Mouse (Mus musculus) midbrain, postnatal 0 days (tissue): ENCODE data around the gene Ntpcr. TPM values are rescaled to one million over a fixed set of nuclear protein-coding genes. Genes with fewer than 3 reads are reported as not detected.

Source experiments
- ATAC-seq: fragments of 200-750 bp; cut with Nextera tagmentation; 2 replicates; pipeline ENCODE4 v1.8.0; 2017; ENCODE audit warnings: moderate number of reproducible peaks, mild to moderate bottlenecking, moderate TSS enrichment, moderate library complexity; ENCODE audit not compliant: low FRiP score
- DNase-seq: peaks from one replicate; pipeline ENCODE4 v3.0.0-alpha.2; 2015; ENCODE audit warnings: low spot score
- H3K27ac ChIP-seq: fragments of 300-500 bp; sonication (generic); 2 replicates; pipeline ENCODE4 v1.5.1; 2014; ENCODE audit warnings: low read depth, mild to moderate bottlenecking, low read length, mixed read lengths
- H3K27me3 ChIP-seq: fragments of 300-500 bp; sonication (generic); 2 replicates; pipeline ENCODE4 v1.6.1; 2014; ENCODE audit warnings: low read length, control low read depth, mixed read lengths; ENCODE audit not compliant: insufficient read depth
- H3K36me3 ChIP-seq: fragments of 300-500 bp; sonication (generic); 2 replicates; pipeline ENCODE4 v1.6.1; 2014; ENCODE audit warnings: low read length, control low read depth, mixed read lengths; ENCODE audit not compliant: insufficient read depth
- H3K4me1 ChIP-seq: fragments of 300-500 bp; sonication (generic); 2 replicates; pipeline ENCODE4 v1.6.1; 2014; ENCODE audit warnings: mild to moderate bottlenecking, control low read depth, antibody characterized with exemption, low read length, mixed read lengths; ENCODE audit not compliant: insufficient read depth
- H3K4me2 ChIP-seq: fragments of 300-500 bp; sonication (generic); 2 replicates; pipeline ENCODE4 v1.6.1; 2014; ENCODE audit warnings: low read depth, mild to moderate bottlenecking, low read length, mixed read lengths; ENCODE audit not compliant: poor library complexity, severe bottlenecking
- H3K4me3 ChIP-seq: fragments of 300-500 bp; sonication (generic); 2 replicates; pipeline ENCODE4 v1.5.1; 2014; ENCODE audit warnings: low read depth, mild to moderate bottlenecking, low read length, moderate library complexity
- H3K9ac ChIP-seq: fragments of 300-500 bp; sonication (generic); replicated peaks from 2 replicates; pipeline ENCODE4 v1.6.1; 2014; ENCODE audit warnings: mild to moderate bottlenecking, low read length, moderate library complexity, mixed read lengths; ENCODE audit not compliant: poor library complexity, severe bottlenecking
- H3K9me3 ChIP-seq: fragments of 300-500 bp; sonication (generic); 2 replicates; pipeline ENCODE4 v1.6.1; 2016; ENCODE audit warnings: low read length, control low read depth
- CTCF ChIP-seq: IDR thresholded peaks from 2 replicates; pipeline ENCODE4 v1.5.1; 2016; ENCODE audit warnings: antibody characterized with exemption, mild to moderate bottlenecking
- WGBS: fragments of 180-500 bp; shearing (Covaris S2); extraction: QIAGEN DNeasy Blood & Tissue Kit; methylation state at CpG from one replicate; pipeline ENCODE4 v1.1.7; 2014; 5-methylcytosine and 5-hydroxymethylcytosine counted together
- polyA plus RNA-seq: library from polyadenylated mRNA; unstranded; fragments of >200 nt; fragmentation: Nextera tagmentation; extraction: Ambion mirVana; gene quantifications from 2 replicates; pipeline ENCODE4 v1.2.1, GENCODE M21; 2015
- total RNA-seq: library from RNA; depleted of rRNA; stranded (reverse); fragments of >200 nt; gene quantifications from 2 replicates; pipeline ENCODE4 v1.2.3, GENCODE M21; 2014

The Ntpcr gene
- total and polyA plus RNA-seq, 2 experiments from 2014 or later, result 24.1 to 32.2 TPM

DNA sequence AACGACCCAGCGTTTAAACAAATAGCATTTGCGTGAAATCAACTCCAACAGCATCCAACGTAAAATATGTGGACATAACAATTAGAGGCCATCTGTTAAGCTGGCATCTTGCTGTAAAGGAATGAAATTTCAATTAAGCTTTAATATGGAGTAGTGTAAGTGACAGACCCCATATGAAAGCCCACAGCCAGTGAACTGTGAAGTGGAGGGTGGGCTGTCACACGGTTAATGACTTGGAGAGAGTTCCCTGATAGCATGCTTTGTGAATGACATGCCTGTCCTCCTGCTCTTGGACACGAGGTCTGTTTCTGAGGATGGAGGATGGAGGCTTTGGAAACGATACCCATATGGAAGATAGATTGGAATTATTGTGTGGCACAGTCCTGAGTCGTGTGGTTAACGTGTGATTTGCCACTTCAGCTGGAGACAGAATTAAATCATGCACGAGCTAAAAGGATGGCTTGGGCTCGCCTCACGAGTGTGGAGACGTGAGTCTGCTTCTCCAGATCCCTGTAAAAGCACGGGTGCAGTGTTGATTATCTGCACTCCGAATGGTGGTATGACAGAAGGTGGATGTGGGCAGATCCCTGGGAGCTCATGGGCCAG lies 26.8 kb upstream of the Ntpcr start:
- H3K4me2 ChIP-seq, result no peak overlapping the region
- no peaks in the 10 kb centered on the region for H3K4me1 ChIP-seq
- H3K9ac ChIP-seq, result no peak overlapping the region
- no peak for ATAC-seq
- no peaks in the 10 kb centered on the region for H3K27me3 ChIP-seq
- no peak overlapping the region for H3K4me3 ChIP-seq
- TF ChIP-seq CTCF, result no peak
- 66% methylated on average over 15 of the region's 15 CpGs for WGBS
- H3K27ac ChIP-seq, result no peak overlapping the region
- peak; percentile 59 for DNase-seq
- no peaks in the 10 kb centered on the region for H3K36me3 ChIP-seq
- no peaks in the 10 kb centered on the region for H3K9me3 ChIP-seq

DNA sequence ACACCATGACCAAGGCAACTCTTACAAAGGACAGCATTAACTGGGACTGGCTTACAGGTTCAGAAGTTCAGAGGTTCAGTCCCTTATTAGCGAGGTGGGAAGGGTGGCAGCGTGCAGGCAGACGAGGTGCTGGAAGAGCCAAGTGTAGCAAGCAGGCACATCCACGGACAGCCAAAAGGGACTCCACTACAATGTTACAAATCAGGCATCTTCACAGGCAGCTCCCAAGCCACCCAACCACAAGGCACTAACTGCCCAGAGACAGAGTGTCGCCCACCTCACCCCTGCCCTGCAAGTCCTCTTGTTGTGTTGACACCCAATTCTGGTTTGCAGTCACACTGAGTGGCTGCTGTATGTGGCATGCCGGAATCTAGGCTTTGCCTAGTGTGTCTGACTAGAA lies 25.3 kb upstream of the Ntpcr start:
- no peak for TF ChIP-seq CTCF
- no peaks in the 10 kb centered on the region for H3K9me3 ChIP-seq

DNA sequence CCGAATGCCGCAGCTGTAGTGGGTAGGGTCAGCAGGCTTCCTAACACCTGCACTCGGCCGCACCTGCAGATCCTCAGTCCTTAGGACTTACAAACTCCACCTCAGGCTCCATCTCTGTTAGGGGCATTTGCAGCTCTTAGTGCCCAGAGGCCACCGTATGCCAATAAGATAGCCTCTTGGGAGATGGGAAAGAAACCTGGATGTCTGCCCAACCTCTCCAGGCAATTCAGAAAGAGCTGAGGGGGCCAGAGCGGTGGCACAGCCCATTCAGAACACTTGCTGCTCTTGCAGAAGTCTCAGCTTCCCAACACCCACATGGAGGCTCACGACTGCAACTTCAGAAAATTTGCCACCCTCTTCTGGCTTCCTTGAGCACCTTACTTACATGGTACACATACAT lies 23.9 kb upstream of the Ntpcr start:
- Histone ChIP-seq H3K4me3 (no peak overlapping the region), H3K4me1 (no peaks in the 10 kb centered on the region), H3K9ac (no peak overlapping the region), H3K36me3 (no peaks in the 10 kb centered on the region), H3K27ac (no peak overlapping the region), H3K4me2 (no peak overlapping the region), H3K27me3 (no peaks in the 10 kb centered on the region), H3K9me3 (no peaks in the 10 kb centered on the region)
- no peak for ATAC-seq
- no peak for TF ChIP-seq CTCF
- WGBS, result 74% methylated on average over 7 of the region's 7 CpGs
- DNase-seq, result no peak

More for the DNA sequence above, 25.3 kb upstream of the Ntpcr start:
- Histone ChIP-seq H3K4me2 (no peak overlapping the region), H3K4me1 (no peaks in the 10 kb centered on the region), H3K27me3 (no peaks in the 10 kb centered on the region), H3K9ac (no peak overlapping the region), H3K4me3 (no peak overlapping the region), H3K27ac (no peak overlapping the region), H3K36me3 (no peaks in the 10 kb centered on the region)
- 90% methylated on average over 6 of the region's 6 CpGs for WGBS
- DNase-seq (no peak), ATAC-seq (no peak)

DNA sequence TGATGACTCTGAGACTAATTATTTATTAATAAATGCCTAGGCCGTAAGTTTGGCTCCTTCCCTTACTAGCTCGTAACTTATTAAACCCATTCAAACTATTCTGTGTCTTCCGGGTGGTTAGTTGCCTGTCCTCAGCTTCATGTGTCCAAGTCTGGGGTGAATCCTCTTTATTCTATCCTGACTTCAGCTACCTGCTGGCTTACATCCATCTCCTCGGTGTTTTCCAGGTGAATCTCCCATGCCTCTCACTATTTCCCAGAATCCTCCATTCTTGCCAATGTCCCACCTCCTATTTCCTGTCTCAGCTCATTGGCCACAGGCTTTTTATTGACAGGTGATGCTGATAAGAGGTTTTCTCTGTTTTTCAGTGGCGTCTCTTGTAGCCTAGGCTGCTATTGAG lies 20.6 kb upstream of the Ntpcr start:
- Histone ChIP-seq H3K9me3 (no peaks in the 10 kb centered on the region), H3K4me1 (no peaks in the 10 kb centered on the region), H3K9ac (no peak overlapping the region), H3K4me3 (no peak overlapping the region), H3K27me3 (no peaks in the 10 kb centered on the region), H3K27ac (no peak overlapping the region), H3K36me3 (no peaks in the 10 kb centered on the region), H3K4me2 (no peak overlapping the region)
- DNase-seq (no peak), ATAC-seq (no peak)
- TF ChIP-seq CTCF, result no peak
- 89% methylated on average over 5 of the region's 5 CpGs for WGBS

DNA sequence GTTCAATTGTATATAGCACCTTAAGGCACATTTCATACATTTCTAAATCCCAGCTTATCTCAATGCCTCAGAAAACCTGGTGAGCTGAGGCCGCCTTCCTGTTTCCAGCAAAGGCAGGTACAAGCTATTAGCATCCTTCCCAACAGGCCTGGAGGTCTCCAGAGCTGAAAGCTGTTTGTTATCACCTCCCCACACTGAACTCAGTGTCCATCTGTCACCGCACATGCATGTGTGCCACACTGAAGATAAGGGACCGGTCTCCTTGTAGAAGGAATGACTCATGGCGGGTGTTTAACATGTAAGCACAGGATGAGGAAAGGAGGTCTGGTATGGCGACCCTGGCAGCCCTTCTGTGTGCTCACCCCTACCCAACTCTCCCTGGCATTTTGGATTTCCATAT lies 18.2 kb upstream of the Ntpcr start:
- no peak overlapping the region for H3K4me3 ChIP-seq
- H3K9ac ChIP-seq, result no peak overlapping the region
- no peaks in the 10 kb centered on the region for H3K9me3 ChIP-seq
- H3K4me2 ChIP-seq, result no peak overlapping the region
- WGBS, result 87% methylated on average over 5 of the region's 5 CpGs
- no peak for DNase-seq
- ATAC-seq, result no peak
- TF ChIP-seq CTCF, result no peak
- H3K36me3 ChIP-seq, result no peaks in the 10 kb centered on the region
- H3K27ac ChIP-seq, result no peak overlapping the region
- H3K4me1 ChIP-seq, result peaks cover 5% of the 10 kb centered on the region; the same call in 1 of the 2 replicates
- H3K27me3 ChIP-seq, result no peaks in the 10 kb centered on the region

DNA sequence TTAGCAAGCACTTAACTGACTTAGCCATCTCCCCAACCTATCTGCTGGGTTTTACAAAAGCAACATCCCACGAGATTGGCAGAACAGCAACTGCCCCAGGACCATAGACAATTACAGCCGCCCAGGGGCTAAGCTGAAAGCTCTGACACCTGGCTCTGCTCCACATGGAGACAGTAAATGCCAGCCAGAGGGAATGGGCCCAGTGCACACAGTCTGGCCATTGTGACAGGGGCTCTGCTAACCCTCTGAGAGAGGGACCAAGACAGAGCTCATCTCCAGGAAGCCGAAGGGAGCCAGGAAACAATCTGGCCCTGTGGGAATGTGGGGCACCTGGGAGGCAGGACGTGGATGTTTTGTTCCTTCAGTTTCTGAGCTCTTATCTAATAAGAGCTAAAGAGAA lies 13.6 kb upstream of the Ntpcr start:
- H3K36me3 ChIP-seq, result no peaks in the 10 kb centered on the region
- H3K4me3 ChIP-seq, result no peak overlapping the region
- peaks cover 7% of the 10 kb centered on the region; the same call in 1 of the 2 replicates for H3K4me1 ChIP-seq
- no peaks in the 10 kb centered on the region for H3K27me3 ChIP-seq
- TF ChIP-seq CTCF, result no peak
- H3K4me2 ChIP-seq, result no peak overlapping the region
- H3K9me3 ChIP-seq, result no peaks in the 10 kb centered on the region
- no peak overlapping the region for H3K9ac ChIP-seq
- no peak for ATAC-seq
- no peak overlapping the region for H3K27ac ChIP-seq
- 15% methylated on average over 4 of the region's 4 CpGs for WGBS
- peak; percentile 59 for DNase-seq
